Mouse (Mus musculus) liver, adult 2 months (tissue): ENCODE data around the gene Col4a2.

Experiments
- CTCF ChIP-seq: fragments of 200-500 bp; IDR thresholded peaks from 2 replicates; pipeline ENCODE4 v1.5.1; 2011; ENCODE audit warnings: low read depth, low read length, control low read depth
- POLR2A ChIP-seq: fragments of 200-500 bp; IDR thresholded peaks from 2 replicates; pipeline ENCODE4 v1.6.1; 2011; ENCODE audit warnings: low read length, control low read depth; ENCODE audit not compliant: insufficient read depth; ENCODE audit errors: extremely low read depth

- TF ChIP-seq POLR2A, result no peak
- TF ChIP-seq CTCF, result no peak
These were observed 46.1 kb upstream of the Col4a2 start for GRCm38 (mm10) chr8:11266471-11266870.
